Mouse (Mus musculus): Measurements from ENCODE around the gene Ankfn1.

The Ankfn1 gene

DNA sequence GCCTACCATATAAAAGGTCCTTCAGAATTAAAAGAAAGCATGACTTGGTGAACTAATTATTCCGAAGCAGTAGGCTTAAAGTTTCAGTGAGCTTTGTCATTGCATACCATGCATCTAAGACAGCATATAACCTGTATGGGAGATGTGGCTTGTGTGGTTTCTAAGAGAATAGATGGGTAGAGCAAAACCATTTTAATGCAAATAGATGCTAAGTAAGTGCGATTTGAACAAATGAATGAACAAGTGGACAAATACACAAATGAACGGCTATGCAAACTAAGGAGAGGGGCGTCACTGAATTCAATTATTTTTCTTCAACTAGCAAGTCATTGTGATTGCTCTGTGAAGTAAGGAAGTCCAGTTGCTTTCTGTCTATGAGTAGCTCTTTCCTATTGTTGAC lies 198.3 kb downstream of the Ankfn1 start:
- in situ Hi-C loops (cut with MboI, MseI) = no loop called here

DNA sequence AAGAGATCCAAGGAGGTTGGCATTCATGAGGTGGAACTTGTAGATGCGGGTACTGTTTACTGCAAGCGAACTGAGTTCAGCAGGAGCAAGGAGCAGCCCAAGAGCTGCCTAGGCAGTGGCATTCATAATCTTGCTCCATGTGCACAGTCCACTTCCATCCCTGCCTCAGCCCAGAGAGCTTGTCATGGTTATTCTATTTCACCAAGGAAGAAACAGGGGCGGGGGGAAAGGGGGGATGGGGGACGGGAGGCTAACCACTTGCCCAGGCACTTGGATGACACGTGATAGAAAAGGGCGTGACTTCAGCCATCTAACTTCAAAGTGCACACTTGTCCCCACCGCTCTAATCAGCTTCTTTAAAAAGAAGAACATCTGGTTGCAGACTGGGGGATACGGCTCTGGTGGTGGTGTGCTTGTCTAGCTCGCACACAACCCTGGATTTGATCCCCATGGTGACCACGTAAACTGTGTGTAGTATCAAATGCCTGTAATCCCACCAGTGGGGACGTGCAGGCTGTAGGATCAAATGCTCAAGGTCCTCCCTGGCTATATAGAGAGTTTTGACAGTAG lies 203.1 kb downstream of the Ankfn1 start:
- in situ Hi-C loops (cut with MboI, MseI) = no loop called here

DNA sequence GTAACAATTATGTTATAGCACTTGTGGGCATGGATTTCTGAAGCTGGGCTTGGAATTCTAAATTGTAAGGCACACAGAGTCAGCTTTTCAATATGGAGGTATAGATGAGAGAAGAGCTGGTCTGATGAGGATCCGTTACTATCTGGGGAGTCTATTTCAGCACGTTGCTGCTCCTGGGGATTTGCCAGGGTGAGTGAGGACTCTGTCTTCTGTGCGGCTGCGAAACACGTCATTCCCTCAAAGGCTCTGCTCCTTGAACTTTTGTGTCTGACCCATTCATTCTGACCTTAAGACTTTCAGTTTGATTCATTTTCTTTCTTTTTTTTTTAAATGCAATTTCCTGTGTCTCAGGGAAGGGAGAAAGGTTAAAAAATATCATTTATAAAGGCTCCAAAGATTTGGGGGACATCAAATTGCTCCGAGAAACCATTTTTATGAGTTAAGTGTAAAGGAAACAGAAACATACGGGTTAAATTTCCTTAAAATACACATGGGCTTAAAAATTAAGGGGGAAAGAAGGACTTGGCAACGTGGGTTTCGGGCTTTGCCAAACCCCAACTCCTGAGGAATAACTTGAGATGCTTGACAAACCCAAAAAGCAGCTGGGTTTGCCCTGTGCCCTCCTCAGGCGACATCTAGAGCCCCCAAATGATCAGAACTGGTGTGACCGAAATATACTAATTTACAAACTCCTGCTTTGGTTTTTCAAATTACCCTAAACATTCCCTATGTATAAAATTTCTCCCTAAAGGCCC lies 207.9 kb downstream of the Ankfn1 start:
- in situ Hi-C loops (cut with MboI, MseI) = no loop called here

DNA sequence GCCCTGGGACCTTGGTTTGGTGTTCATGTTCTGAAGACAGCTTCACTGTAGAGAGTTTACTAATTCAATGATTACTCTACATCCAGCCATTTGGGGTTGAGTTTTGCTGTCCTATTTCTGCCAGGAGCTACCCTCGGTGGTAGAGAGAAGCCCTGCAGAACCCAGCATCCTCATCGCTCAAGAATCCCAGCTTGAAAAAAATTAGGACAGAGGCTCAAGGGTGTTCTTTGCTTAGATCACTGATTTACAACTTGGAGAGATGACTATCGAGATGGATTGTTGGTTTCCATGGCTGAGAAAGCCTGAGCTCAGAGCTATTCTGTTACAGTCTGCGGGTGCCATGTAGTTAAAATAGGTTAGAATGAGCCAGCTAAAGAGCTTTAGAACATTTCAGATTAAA lies 209.2 kb downstream of the Ankfn1 start:
- in situ Hi-C loops (cut with MboI, MseI) = no loop called here

DNA sequence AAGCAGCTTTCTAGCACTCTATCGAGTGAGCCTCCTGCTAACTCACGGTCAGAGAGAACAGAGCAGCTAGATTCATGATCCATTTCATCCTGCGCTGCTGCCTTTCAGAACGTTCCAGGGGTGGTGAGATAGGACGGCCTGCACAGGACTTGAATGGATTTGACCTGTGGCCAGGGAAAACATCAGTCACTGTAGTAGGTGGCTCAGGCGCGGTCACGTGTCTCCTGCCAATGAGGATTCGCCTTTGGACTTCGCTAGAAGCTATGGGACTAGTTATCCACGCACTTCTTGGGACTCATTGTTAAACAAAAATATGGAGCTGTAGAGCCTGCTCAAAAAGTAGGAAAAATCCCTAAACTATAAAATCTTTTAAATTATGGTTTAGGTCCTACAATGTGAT lies 226.0 kb downstream of the Ankfn1 start:
- in situ Hi-C loops (cut with MboI, MseI) = loop anchor here (5.0 kb wide), 1 partner anchor 36 kb away; no protein-coding TSS in a partner anchor

DNA sequence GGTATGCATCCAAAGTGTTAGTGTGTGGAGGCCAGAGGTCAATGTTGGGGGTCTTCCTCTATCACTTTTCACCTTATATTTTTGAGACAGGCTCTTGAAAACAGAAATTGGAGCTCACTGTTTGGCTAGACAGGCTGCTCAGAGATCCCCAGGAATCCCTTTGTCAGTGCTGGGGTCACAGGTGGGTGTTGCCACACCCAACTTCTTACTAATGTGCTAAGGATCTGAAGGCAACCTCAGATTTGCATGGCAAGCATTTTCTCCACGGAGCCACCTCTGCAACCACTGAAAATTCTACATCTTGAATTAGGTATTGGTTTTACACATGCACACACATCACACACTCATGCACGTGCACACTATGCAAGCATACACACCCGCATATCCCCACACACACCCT lies 226.5 kb downstream of the Ankfn1 start:
- in situ Hi-C loops (cut with MboI, MseI) = loop anchor here (5.0 kb wide), 1 partner anchor 36 kb away; no protein-coding TSS in a partner anchor

DNA sequence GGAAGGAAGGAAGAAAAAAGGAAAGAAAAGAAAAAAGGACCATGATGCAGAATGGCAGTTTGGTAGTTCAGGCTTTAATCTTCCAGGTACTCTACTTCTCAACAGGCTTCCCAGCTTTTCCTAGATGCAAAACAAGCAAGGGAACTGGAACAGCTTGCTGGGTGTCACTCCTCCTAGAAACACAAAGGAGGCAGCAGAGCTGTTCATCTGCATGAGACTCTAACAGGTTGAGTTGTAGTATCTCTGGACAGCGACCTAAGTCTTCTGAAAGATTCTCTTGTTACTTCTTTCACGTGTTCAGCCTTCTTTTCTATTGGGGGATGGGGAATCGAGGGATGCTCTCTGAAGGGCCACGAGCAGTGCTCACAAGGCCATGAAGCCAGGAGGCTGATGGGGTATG lies 228.7 kb downstream of the Ankfn1 start:
- in situ Hi-C loops (cut with MboI, MseI) = loop anchor here (10.0 kb wide), 1 partner anchor 166 kb away; no protein-coding TSS in a partner anchor

DNA sequence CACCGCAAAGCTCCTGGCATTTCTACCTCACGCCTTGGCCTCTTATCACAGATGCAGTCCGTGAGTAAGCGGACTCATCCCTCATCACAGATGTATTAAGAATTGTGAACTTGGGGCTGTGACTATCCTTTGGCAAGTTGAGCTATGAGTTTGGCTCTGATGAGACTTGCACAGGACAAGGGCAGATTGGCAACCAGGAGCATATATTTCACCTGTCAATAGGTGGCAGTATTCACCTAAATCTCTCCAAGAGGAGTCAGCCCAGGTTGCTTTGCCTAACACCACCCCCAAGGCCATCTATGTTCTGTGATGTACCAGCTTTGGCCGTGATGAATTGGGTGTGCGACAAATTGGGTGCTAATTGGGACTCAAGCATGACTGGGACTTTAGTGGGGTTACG lies 231.3 kb downstream of the Ankfn1 start:
- in situ Hi-C loops (cut with MboI, MseI) = loop anchor here (10.0 kb wide), 1 partner anchor 169 kb away; no protein-coding TSS in a partner anchor

DNA sequence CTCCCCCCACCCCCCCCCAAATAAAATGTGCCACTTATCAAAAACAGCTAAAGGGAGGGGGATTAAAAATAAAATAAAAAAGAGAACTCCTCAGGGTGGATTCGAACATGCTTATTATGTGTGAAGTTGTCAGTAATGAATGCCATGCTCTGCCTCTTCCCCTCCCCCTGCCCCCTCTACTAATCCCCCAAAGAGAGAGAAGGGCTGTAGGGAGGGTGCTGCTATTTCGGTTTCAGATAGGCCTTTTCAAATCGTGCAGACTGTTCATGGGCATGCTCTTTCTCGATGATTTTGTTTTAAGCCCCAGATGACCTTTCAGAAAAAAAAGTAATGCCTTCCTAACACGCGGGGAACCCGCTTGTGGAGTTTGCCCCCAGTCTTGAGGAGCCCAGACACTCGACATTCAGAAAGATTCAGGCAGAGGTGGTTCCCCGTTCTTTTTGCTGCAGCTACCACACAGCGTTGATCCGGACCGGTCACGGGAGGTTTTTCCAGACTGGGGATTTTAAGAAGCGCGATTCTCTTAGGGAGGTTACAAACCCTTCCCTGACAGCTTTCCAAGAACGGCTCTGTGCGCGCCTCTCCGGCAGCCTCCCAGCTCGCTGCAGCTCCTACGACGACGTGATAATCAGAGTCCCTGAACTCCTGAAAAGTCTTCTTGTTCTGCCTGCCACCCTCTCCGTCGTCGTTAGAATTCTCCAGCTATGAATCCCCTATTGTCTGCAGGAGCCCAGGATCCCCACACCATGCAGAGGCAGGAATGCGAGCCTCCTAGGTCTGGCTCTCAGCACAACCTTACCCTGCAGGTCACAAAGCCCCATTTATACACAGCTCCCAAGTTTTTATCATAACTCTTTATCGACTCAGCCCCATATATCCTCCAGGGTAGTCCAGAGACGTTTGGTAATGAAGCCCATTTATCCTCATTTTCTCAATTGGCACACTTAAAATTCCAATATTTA lies 232.3 kb downstream of the Ankfn1 start:
- in situ Hi-C loops (cut with MboI, MseI) = loop anchor here (10.0 kb wide), 1 partner anchor 170 kb away; no protein-coding TSS in a partner anchor

DNA sequence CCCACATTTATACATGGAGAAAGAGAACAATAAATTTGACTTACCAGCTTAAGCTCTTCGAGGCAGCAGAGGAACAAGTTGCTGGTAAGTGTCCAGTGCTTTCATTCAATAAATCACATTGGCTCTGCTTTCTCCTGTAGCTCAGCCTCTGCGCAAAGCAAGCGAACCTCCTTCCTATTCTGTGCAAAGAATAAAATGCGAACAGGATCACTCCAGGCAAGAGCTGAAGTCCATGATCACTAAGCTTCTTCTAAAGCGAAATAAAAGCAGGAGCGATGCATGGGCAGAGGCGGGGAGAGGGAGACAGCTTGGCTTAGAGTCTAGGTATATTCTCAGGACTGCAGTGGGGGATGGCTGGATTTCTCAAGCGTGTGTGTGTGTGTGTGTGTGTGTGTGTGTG lies 239.1 kb downstream of the Ankfn1 start:
- in situ Hi-C loops (cut with MboI, MseI) = no loop called here

DNA sequence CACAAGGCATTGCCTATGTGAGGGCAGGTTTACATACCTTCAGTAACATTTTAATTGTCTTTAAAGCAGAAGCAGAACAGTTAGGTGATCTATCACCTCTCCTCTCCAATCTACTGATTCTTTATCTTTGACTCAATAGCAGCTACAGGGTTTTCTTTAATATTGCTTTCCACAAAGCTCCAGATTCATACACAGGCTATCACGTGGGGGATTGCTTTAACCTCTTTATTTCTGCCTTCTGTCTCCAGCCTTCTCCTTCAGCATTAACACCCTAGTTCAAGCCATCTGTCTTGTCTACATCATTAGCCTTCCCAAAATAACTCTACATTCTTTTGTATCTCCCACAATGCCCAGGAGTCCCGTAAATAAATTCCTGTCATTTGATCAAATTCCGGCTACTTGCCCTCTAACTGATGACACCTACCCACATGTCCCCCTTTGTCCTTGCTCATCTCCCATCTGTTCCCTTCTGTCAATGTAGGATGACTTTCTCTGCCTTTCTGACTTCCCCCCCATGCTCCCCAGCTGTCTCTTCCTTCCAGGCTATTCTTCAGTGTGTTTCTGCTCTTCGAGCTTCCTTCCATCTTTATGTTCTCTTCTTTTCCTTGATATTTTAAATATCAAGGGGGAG lies 249.5 kb downstream of the Ankfn1 start:
- in situ Hi-C loops (cut with MboI, MseI) = no loop called here

DNA sequence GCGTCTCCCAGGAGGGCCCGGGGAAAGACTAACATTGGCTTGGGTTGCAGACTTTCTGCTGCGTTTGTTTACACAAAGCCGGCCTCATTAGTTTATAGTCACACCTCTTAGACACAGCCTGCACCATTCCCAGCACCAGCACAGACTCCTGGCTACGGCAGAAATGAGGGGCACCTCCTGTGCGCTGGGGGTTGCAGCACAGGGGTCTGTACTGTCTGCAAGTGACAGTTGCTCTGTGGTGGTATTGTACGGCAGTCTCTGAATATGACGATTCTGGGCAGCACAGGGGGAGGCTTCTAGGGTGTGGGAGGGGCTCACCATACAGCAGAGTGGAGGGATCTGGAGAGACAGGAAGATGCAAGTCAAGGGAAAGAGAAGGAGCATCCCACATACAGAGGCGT lies 262.0 kb downstream of the Ankfn1 start:
- in situ Hi-C loops (cut with MboI, MseI) = no loop called here

DNA sequence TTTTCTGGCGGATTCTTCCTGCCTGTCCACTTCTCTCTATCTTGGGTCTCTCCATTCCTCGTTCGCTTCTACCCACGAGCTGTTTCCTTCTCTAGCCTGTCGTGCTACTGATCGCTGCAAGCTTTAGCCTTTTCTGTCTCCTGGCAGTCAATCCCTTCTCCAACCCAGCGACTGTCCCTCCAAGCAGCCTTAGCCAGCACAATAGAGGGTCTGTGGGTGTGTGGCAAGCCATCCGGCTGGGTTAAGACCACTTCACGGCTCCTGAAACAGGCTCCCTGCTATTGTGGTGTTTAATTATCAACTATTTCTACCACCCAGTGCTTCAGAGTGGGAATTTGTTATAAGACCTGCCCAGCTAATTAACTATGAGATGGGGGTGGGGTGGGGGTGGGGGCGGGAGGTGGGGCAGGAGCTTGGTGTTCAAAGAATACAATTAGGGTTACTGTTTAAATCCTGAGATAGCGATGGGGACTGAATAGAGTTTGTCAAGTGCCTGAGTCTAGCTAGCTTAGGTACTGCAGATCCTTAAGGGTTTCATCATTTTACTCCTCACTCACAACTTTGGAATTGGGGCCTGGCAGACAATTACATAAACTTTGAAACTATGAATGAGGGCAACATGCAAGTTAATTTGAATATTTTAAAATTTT lies 268.7 kb downstream of the Ankfn1 start:
- in situ Hi-C loops (cut with MboI, MseI) = no loop called here

DNA sequence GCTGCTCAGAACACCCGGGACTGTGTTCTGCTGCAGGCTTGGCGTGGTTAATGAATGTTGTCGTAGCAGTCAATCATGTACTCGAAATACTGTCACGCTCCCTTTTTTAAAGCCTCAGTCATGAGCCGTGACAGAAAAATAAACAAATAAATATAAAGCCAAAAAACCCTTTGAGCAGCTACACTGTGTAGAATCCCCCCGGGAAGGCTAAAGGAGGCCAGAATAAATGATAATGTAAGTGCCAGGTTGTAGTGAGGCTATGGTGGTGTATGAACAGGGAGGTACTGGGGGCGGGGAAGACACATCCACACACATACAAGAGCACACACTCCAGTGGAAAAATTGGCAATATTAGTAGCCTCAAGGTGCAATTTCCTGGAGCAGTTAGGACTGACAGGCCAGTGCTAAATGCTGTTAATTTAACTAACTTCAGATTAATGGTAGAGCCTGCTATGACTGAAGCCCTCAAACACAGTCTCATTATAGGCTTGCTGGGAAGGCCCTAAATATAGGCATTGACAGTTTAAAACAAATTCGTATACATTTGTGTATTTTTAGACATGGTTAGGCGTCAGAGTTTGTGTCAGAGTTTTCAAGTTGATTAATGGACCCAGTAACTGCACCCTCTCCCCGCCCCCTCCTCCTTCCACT lies 270.7 kb downstream of the Ankfn1 start:
- in situ Hi-C loops (cut with MboI, MseI) = no loop called here

DNA sequence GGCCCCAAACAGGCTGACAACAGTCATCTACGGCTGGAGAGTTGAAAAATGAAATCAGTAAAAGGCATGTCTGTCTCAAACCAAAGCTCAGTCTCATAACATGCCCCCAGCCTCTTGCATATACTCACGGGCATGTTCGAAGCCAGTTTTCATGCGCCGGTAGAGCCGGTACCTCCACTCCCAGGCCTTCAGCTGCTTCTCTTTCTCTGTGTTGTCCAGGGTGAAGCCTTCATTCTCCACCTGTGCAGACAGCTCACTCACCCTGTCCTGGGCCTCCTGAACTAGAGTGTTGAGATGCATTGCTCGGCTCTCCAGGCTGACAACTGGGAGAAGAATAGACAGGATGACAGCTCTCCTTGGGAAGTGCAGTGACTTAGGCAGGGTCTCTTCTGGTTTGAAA lies 272.4 kb downstream of the Ankfn1 start:
- in situ Hi-C loops (cut with MboI, MseI) = no loop called here

DNA sequence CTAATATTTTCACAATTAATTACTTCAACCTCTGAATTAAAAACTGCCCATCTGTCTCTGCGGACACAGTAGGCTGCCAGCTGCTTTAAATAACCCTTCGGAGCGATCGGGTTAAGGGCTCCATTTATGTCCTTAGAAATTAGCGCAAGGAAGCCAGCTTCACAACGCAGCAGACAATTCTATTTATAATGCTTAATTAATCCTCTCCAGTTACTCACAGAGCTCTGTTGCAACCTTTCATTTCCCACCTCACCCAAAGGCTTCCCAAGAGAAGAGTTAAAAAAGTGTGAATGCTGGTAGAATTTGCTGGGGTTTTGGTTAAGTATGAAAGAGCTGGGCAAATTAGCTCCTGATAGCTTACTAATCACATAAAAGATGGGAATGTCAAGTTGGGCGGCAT lies 275.7 kb downstream of the Ankfn1 start:
- in situ Hi-C loops (cut with MboI, MseI) = no loop called here

DNA sequence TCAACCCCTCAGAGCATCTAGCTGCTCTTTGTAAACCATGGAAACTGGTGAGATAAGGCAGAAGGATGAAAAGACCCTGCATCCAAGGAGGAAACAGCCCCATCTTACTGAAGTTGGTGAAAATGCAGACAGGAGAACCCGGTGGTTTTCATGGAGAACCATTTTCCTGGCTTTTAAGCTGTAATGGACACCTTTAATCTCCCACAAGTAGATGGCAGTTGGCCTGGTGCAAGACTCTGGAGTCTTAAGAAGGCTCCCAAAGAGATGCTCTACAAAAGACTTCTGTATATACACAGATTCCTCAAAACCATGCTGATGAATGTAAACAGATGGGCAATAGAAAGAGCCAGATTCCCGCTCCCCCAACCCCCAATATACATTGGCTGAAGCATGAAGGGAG lies 276.5 kb downstream of the Ankfn1 start:
- in situ Hi-C loops (cut with MboI, MseI) = no loop called here

DNA sequence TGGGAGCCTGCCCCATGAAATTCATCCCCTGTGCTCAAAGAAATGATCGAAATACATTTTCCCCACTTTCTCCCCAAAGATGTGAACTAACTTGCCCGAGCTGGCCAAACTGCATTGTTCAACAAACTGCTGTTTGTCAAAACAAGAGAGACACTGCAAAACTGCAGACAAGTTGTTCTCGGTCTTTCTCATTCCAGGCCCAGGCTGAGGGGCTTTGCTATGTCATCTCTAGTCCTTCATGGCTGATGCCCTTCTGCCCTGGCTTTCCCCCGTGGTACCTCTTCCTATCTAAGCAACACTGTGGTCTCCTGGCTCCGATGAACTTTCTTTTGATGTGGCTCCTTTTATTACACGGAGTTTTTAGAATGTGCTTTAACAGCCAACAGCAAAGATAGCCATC lies 296.4 kb downstream of the Ankfn1 start:
- in situ Hi-C loops (cut with MboI, MseI) = no loop called here

DNA sequence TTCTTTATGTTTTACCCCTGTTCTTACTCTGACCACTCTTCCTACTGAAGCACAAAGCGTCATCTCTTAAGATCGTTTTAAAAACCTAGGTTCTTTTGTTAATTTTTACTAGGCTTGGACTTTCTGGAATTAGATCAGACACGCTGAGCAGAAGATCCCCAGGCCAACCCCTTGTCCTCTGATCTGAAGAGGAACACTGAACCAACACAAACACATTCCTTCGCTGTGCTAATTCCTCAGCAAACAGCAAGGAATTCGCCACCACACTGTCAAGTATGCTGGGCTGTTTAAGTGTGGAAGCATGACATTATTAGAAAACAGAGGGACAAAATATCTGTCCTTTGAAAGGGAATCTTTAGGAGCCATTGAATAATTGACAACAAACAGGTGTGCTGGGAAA lies 300.5 kb downstream of the Ankfn1 start:
- in situ Hi-C loops (cut with MboI, MseI) = no loop called here

DNA sequence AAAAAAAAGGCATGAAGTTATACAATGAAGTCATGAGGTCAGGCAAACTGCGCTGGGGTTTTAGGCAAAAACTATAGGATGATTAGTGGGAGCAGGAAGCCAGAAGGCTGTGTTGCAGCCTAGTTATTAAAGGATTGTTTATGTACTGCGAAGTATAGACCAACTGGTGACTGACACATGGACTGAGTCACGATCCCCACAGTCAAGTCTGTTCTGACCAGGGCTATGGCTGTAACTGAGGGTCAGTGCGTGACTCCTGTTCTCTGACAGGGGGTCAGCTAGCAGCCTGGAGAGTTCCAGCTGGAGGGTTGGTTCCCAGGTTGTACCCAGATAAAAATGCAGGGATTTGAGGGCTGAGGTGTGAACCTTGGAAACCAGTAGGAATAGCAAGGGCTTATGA lies 301.4 kb downstream of the Ankfn1 start:
- in situ Hi-C loops (cut with MboI, MseI) = no loop called here

DNA sequence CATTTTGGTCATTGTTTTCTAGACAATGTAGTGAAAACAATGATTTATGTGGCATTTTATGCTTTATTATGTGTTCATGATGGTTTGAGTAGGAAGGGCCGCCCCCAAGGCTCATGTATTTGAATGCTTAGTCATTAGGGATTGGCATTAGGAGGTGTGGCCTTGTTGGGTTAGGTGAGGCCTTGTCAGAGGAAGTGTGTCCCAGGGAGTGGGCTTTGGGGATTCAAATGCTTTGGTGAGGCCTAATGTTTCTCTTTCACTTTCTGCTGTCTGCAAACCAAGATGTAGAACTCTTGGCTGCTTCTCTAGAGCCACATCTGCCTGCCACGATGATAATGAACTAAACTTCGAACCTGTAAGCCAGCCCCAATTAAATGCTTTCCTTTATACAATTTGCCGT lies 304.6 kb downstream of the Ankfn1 start:
- in situ Hi-C loops (cut with MboI, MseI) = no loop called here
